Mouse (Mus musculus): ENCODE results near the gene Prrg4. TPM values are rescaled to one million over a fixed set of nuclear protein-coding genes. Genes with fewer than 3 reads are reported as not detected.
"Not testable (repeated sequence)": the region's sequence is repeated elsewhere in the genome, so short reads cannot be mapped to it uniquely, and the experiment has no call there.

Gene Prrg4
- total and polyA plus RNA-seq, 2 experiments from 2014 or later = 1.4 to 3.8 TPM

- no peak for TF ChIP-seq CTCF (IDR thresholded peaks at IDR 0.05; ENCODE audit: low read depth)
- Histone ChIP-seq H3K36me3 (ENCODE audit: insufficient read depth, low read length) (no peaks in the 10 kb centered on the region), H3K4me3 (ENCODE audit: low read length) (no peak within 1 kb of the TSS), H3K4me1 (ENCODE audit: insufficient read depth, low read length) (no peaks in the 10 kb centered on the region), H3K9ac (replicated peaks; ENCODE audit: low read length) (no peak within 1 kb of the TSS), H3K4me2 (ENCODE audit: low read depth, low read length) (no peak within 1 kb of the TSS), H3K27me3 (ENCODE audit: insufficient read depth, low read length) (no peaks in the 10 kb centered on the region), H3K27ac (no peak within 1 kb of the TSS), H3K9me3 (ENCODE audit: low read length) (no peaks in the 10 kb centered on the region)
- ATAC-seq (no peak), DNase-seq (ENCODE audit: low spot score) (no peak)
- 91% methylated on average over 13 of the region's 13 CpGs for WGBS
Measured at GRCm38 (mm10) chr2:104867282-104867855, 17.7 kb upstream of the Prrg4 start, which contains the start of gene Ccdc73. Gene Ccdc73 (plus strand): TSS chr2:104867805.

- no peak overlapping the region for H3K9ac ChIP-seq (replicated peaks; ENCODE audit: low read length)
- no peak overlapping the region for H3K4me3 ChIP-seq (ENCODE audit: low read length)
- WGBS = 89% methylated on average over 4 of the region's 4 CpGs
- H3K27ac ChIP-seq = no peak overlapping the region
- no peak for ATAC-seq
- H3K9me3 ChIP-seq (ENCODE audit: low read length) = no peaks in the 10 kb centered on the region
- no peak overlapping the region for H3K4me2 ChIP-seq (ENCODE audit: low read depth, low read length)
- TF ChIP-seq CTCF (IDR thresholded peaks at IDR 0.05; ENCODE audit: low read depth) = no peak
- no peaks in the 10 kb centered on the region for H3K27me3 ChIP-seq (ENCODE audit: insufficient read depth, low read length)
- H3K4me1 ChIP-seq (ENCODE audit: insufficient read depth, low read length) = no peaks in the 10 kb centered on the region
- no peak for DNase-seq (ENCODE audit: low spot score)
- no peaks in the 10 kb centered on the region for H3K36me3 ChIP-seq (ENCODE audit: insufficient read depth, low read length)
Measured at GRCm38 (mm10) chr2:104864176-104864860, 14.6 kb upstream of the Prrg4 start.

GRCm38 (mm10) chr2:104860426-104860825, 10.8 kb upstream of the Prrg4 start:
- no peaks in the 10 kb centered on the region for H3K27me3 ChIP-seq (ENCODE audit: insufficient read depth, low read length)
- H3K27ac ChIP-seq = no peak overlapping the region
- no peak overlapping the region for H3K9ac ChIP-seq (replicated peaks; ENCODE audit: low read length)
- H3K4me3 ChIP-seq (ENCODE audit: low read length) = no peak overlapping the region
- no peak for TF ChIP-seq CTCF (IDR thresholded peaks at IDR 0.05; ENCODE audit: low read depth)
- no peaks in the 10 kb centered on the region for H3K36me3 ChIP-seq (ENCODE audit: insufficient read depth, low read length)
- 74% methylated on average over 10 of the region's 10 CpGs for WGBS
- ATAC-seq (no peak), DNase-seq (ENCODE audit: low spot score) (no peak)
- no peaks in the 10 kb centered on the region for H3K9me3 ChIP-seq (ENCODE audit: low read length)
- H3K4me1 ChIP-seq (ENCODE audit: insufficient read depth, low read length) = no peaks in the 10 kb centered on the region
- no peak overlapping the region for H3K4me2 ChIP-seq (ENCODE audit: low read depth, low read length)

- DNase-seq (ENCODE audit: low spot score) (no peak), ATAC-seq (no peak)
- no peak overlapping the region for H3K4me2 ChIP-seq (ENCODE audit: low read depth, low read length)
- no peak for TF ChIP-seq CTCF (IDR thresholded peaks at IDR 0.05; ENCODE audit: low read depth)
- H3K9ac ChIP-seq (replicated peaks; ENCODE audit: low read length) = no peak overlapping the region
- no peaks in the 10 kb centered on the region for H3K9me3 ChIP-seq (ENCODE audit: low read length)
- no peak overlapping the region for H3K27ac ChIP-seq
- 88% methylated on average over 5 of the region's 5 CpGs for WGBS
- H3K4me3 ChIP-seq (ENCODE audit: low read length) = no peak overlapping the region
- H3K36me3 ChIP-seq (ENCODE audit: insufficient read depth, low read length) = no peaks in the 10 kb centered on the region
- no peaks in the 10 kb centered on the region for H3K27me3 ChIP-seq (ENCODE audit: insufficient read depth, low read length)
- no peaks in the 10 kb centered on the region for H3K4me1 ChIP-seq (ENCODE audit: insufficient read depth, low read length)
Measured at GRCm38 (mm10) chr2:104859060-104859459, 9.4 kb upstream of the Prrg4 start.

GRCm38 (mm10) chr2:104858083-104858482, 8.4 kb upstream of the Prrg4 start:
- not testable (repeated sequence) for H3K4me3 ChIP-seq (ENCODE audit: low read length); H3K9ac ChIP-seq (replicated peaks; ENCODE audit: low read length); H3K4me1 ChIP-seq (ENCODE audit: insufficient read depth, low read length); DNase-seq (ENCODE audit: low spot score); ATAC-seq; H3K27me3 ChIP-seq (ENCODE audit: insufficient read depth, low read length); H3K9me3 ChIP-seq (ENCODE audit: low read length); H3K27ac ChIP-seq; H3K4me2 ChIP-seq (ENCODE audit: low read depth, low read length); H3K36me3 ChIP-seq (ENCODE audit: insufficient read depth, low read length)
- 93% methylated on average over 3 of the region's 3 CpGs for whole genome bisulfite sequencing

- no peak overlapping the region for H3K27ac ChIP-seq
- H3K36me3 ChIP-seq (ENCODE audit: insufficient read depth, low read length) = no peaks in the 10 kb centered on the region
- TF ChIP-seq CTCF (IDR thresholded peaks at IDR 0.05; ENCODE audit: low read depth) = no peak
- H3K4me3 ChIP-seq (ENCODE audit: low read length) = no peak overlapping the region
- DNase-seq (ENCODE audit: low spot score) (no peak), ATAC-seq (no peak)
- H3K9ac ChIP-seq (replicated peaks; ENCODE audit: low read length) = no peak overlapping the region
- H3K4me1 ChIP-seq (ENCODE audit: insufficient read depth, low read length) = no peaks in the 10 kb centered on the region
- no peaks in the 10 kb centered on the region; the same call in 1 of the 2 replicates for H3K27me3 ChIP-seq (ENCODE audit: insufficient read depth, low read length)
- 65% methylated on average over 1 of the region's 1 CpGs for WGBS
- no peak overlapping the region for H3K4me2 ChIP-seq (ENCODE audit: low read depth, low read length)
- no peaks in the 10 kb centered on the region for H3K9me3 ChIP-seq (ENCODE audit: low read length)
Measured at GRCm38 (mm10) chr2:104856218-104856617, 6.5 kb upstream of the Prrg4 start.

GRCm38 (mm10) chr2:104855732-104856131, 6.1 kb upstream of the Prrg4 start:
- ATAC-seq = no peak
- DNase-seq (ENCODE audit: low spot score) = no peak

More at GRCm38 (mm10) chr2:104855732-104856131, 6.1 kb upstream of the Prrg4 start:
- H3K36me3 ChIP-seq (ENCODE audit: insufficient read depth, low read length) = no peaks in the 10 kb centered on the region
- H3K27ac ChIP-seq = no peak overlapping the region
- no peaks in the 10 kb centered on the region for H3K4me1 ChIP-seq (ENCODE audit: insufficient read depth, low read length)
- TF ChIP-seq CTCF (IDR thresholded peaks at IDR 0.05; ENCODE audit: low read depth) = no peak
- 30% methylated on average over 3 of the region's 3 CpGs for WGBS
- H3K4me2 ChIP-seq (ENCODE audit: low read depth, low read length) = no peak overlapping the region
- H3K9ac ChIP-seq (replicated peaks; ENCODE audit: low read length) = no peak overlapping the region
- H3K27me3 ChIP-seq (ENCODE audit: insufficient read depth, low read length) = no peaks in the 10 kb centered on the region; the same call in 1 of the 2 replicates
- no peaks in the 10 kb centered on the region for H3K9me3 ChIP-seq (ENCODE audit: low read length)
- no peak overlapping the region for H3K4me3 ChIP-seq (ENCODE audit: low read length)
